Mouse (Mus musculus): ENCODE results near the gene Il1rap.

Il1rap gene

DNA sequence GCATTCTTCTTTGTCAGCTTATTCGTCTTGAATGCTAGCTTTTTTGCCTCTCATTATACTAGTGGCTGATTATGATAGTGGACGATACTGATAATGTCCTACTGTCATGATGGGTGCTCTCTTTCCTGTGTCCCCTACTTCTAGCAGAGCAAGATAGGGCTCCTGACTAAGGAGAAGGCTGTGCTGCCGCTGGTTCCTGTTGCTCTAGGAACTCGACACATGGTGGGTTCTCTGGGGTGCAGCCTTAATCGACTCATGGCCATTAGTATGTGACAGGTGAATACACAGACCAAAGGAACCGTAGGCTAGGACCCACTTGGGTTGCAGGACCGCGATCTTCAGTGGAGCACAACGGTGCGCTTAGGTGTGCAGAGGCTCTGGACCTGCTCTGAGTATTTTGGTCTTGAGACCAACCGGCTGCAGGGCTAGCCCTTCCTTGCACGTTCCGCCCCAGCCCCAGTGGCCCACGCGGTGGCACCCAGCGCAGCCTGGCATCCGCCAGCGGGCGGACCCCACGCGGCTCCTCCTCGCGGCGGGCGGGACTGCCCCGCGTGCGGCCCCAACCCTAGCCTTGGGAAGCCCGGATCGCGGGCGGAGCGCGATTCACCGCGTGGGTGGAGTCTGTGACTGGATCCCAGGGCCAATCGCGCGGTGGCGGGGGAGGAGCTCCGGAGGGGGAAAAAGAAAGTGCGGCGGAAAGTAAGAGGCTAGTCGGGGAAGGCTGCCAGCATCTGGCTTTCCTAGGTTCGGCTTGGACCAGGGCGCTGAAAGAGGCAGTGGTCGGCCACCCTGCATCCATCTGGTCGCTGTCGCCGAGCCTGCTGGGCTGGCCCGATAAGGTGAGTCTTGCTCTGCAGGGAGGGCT, at the start of gene Il1rap:
Gene Il1rap, plus strand, starts transcription at position 657 of the 865 bp plus-strand sequence.
- peak; percentile 90 for DNase-seq (ENCODE audit: low read depth)

GRCm38 (mm10) chr16:26532287-26532686, 49.2 kb upstream of the Il1rap start:
- no peak for DNase-seq (ENCODE audit: low read depth)

DNA sequence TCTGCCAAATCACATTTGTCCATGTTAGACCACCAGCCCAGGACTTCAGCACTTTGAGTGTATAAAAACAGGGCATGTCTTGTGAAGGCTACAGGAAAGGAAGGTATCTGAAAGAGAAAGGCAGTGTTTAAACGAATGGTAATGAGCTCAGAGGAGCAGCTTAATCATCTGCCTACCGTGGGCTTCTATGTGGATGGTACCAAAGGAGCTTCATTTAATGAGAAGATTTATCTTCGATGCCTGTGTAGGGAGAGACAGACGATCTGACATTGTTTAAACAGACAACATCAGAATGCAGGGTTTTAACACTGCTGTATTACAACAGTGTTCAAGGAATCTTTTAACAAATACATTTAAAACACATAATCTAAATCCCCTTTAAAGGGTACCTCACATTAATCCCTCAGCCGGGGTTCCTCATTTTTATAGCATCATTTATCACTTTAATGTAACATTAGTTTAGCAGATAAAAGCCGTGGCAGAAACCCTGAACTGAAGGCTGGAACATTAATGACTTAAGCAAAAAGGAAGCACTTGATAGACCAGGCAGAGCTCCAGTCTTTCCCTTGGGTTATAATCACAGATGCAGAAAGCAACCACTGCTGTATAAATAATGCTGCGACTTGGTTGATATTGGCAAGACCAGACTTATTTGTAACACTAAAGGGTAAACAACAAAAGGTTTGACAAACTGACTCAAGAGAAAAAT, 35.2 kb upstream of the Il1rap start:
- no peak for DNase-seq (ENCODE audit: low read depth)

GRCm38 (mm10) chr16:26546879-26547206, 34.7 kb upstream of the Il1rap start:
- no peak for DNase-seq (ENCODE audit: low read depth)

DNA sequence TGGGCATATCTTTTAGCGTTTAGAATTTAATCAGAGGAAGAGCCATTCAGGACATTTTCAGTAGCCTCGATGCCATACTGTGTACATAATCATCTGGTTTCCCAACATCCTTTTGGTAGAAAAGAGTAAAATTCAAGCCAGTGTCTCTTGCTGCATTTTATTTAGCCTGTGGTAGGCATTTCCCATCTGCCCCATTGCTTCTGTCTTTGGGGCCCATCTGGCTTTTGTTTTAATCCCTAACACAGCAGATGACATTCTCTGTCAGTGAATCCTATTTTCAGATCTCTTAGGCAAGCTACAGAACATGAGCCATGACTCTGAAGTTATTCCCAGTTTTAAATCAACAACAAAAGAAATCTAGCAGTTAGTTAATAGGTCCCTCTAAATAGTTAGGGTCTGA, 32.3 kb upstream of the Il1rap start:
- no peak for DNase-seq (ENCODE audit: low read depth)

DNA sequence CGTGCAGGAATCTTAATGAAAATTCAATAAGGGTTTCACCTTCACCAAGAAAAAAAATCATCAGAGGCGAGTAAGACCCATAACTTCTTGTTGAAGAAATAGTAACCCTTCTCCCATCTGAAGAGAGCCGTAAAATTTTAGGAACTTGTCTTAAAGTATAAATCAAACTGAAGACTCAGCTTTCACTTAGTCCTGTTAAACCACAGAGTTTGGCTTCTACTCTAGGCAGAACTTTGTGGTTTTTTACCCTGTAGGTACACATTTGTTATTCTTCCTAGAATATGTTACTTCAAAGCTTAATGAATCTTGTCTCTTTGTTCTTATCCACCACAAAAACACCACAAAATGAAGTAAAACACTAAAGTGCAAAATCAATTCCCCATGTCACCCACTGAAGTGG, 29.3 kb upstream of the Il1rap start:
- DNase-seq (ENCODE audit: low read depth), result no peak

GRCm38 (mm10) chr16:26558797-26559196, 22.7 kb upstream of the Il1rap start:
- DNase-seq (ENCODE audit: low read depth), result no peak

DNA sequence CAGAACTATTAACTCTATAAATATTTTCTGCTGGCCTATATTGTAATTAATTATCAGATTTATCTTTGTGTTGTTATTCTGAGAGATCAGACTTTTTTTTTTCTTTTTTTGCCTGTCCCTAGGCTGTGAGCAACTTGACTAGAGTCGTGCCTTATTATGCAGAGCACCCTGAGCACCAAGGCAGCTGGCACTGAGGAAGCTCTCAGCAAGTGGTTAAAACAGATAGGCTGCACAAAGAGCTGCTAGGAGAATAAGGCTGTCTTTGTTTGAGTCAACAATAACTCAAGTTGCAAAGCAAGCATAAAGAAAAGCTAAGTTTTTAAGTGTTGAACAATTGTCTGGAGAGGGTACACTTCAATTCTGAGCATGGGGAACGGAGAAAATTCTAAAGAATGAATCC, 19.8 kb upstream of the Il1rap start:
- DNase-seq (ENCODE audit: low read depth), result no peak

- no peak for DNase-seq (ENCODE audit: low read depth)
These were observed 18.7 kb upstream of the Il1rap start for GRCm38 (mm10) chr16:26562771-26563170.

DNA sequence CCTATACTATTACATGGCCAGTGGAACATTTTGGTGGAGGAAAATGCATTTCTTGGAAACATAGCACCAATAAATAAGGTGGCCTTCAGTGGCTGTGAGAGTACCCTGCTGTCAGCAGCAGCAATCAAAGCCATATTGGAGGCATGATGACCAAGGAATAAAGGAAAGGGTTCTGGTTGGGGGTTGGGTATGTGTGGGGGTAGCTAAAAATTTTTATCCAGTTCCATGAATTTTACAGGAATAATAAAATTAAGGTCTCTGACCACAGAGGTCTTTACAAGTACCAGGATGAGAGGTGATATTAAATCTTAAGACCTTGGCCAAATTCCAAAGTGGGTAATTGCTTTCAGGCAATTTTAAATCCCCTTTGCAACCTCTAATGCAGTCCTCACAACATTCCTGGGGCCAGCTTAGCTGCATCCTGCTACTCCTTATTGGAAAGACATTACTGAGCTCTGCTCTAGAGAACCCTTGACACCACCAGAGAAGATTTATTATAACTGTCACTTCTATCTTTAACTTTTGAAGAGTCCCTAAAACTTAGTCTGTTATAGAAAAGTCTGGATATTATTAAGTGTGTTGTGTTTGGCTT, 12.0 kb upstream of the Il1rap start:
- no peak for DNase-seq (ENCODE audit: low read depth)

- DNase-seq (ENCODE audit: low read depth), result no peak
These were observed 9.7 kb upstream of the Il1rap start for GRCm38 (mm10) chr16:26571836-26572235.

- no peak for DNase-seq (ENCODE audit: low read depth)
These were observed 7.3 kb upstream of the Il1rap start for GRCm38 (mm10) chr16:26574173-26574572.

DNA sequence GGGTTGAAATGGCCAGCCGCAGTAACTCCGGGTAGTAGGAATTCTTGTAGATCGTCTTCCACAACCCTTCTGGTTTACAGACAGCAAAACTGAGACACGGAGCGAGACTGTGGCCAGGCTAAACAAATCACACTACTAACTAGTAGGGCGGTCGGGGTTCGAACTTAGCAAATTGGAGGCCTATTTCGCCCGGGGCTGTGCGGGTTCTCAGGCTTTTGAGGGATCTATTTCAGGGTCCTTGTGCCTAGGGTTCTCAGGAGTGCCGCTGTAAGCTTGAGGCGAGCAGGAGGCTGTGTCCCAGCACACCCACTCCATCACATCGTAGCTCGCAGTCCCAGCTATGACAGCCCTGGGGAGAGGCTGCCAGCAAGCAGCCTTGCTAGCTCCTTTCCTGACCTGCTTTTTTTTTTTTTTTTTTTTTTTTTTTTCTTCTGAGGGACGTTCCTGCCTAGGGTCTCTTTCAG, 441 bp downstream of the Il1rap start:
- no peak for DNase-seq (ENCODE audit: low read depth)

- no peak for DNase-seq (ENCODE audit: low read depth)
These were observed 4.3 kb downstream of the Il1rap start for GRCm38 (mm10) chr16:26585806-26586205.

- no peak for DNase-seq (ENCODE audit: low read depth)
These were observed 9.5 kb downstream of the Il1rap start for GRCm38 (mm10) chr16:26590897-26591570.

DNA sequence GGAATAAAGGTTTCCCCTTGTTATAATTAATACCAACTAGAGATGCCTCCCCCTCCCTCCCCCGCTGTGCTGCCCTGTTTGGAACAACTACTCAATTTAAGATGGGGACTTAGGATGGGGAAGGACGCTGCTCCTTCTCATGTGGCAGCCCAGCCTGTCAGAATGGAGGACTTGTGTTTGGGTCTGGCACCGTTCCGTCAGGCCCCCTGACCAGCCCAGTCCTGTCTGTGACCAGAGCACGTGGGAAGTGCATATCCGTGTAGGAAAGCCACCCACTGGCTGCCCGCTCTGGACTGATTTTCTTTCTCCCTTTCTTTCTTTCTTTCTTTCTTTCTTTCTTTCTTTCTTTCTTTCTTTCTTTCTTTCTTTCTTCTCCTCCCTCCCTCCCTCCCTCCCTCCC, 14.9 kb downstream of the Il1rap start:
- no peak for DNase-seq (ENCODE audit: low read depth)

- DNase-seq (ENCODE audit: low read depth), result no peak
These were observed 15.8 kb downstream of the Il1rap start for GRCm38 (mm10) chr16:26597307-26597706.

GRCm38 (mm10) chr16:26598591-26598990, 17.1 kb downstream of the Il1rap start:
- no peak for DNase-seq (ENCODE audit: low read depth)

- DNase-seq (ENCODE audit: low read depth), result no peak
These were observed 20.0 kb downstream of the Il1rap start for GRCm38 (mm10) chr16:26601482-26601881.

DNA sequence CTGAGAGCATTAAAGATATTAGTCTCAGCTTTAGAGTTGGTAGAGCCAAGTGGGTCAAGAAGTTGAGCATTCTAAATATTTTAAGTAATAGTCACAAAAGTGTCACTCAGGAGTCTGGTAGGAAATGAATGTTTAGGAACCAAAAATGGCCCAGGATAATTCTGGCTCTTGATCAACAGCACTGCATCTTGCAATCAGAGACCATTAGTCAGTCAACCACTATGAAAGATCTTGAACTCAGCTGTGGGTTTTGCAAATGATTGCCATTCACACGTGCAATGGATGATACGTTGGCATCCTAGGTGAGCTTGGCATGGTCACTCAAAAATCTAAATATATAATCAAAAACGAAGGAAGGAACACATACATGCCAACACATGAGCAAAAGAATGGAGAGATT, 23.1 kb downstream of the Il1rap start:
- DNase-seq (ENCODE audit: low read depth), result no peak

GRCm38 (mm10) chr16:26608003-26608402, 26.5 kb downstream of the Il1rap start:
- DNase-seq (ENCODE audit: low read depth), result no peak

DNA sequence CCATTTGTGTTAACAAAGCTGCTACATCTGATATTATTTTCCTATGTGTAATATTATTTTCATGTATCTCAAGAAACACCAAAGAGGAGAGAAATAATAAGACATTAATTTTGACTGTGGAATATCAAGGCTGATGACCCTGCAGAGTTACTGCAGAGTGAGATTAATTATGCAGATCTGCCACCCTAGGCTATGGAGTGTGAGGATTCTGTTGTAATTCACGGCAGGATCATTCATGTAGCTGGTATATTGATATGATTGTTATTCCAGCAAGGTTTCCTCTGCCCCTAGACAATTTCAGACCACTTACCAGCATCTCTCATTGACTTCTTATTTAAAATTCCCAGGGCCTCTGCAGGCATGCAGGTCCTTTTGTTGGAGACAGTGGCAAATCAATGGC, 29.0 kb downstream of the Il1rap start:
- no peak for DNase-seq (ENCODE audit: low read depth)

All from naive thymus-derived CD4-positive, alpha-beta T cell, adult 2 months (primary cell).